Mouse (Mus musculus) forebrain, embryonic 14.5 days (tissue): Measurements from ENCODE around the gene Actr2. TPM values are rescaled to one million over a fixed set of nuclear protein-coding genes. Genes with fewer than 3 reads are reported as not detected.
A peak's percentile ranks its signal among the peaks of the same experiment; 100 is the strongest.
"Not testable (repeated sequence)": the region's sequence is repeated elsewhere in the genome, so short reads cannot be mapped to it uniquely, and the experiment has no call there.

Experiments
- ATAC-seq: fragments of 200-750 bp; cut with Nextera tagmentation; 2 replicates; pipeline ENCODE4 v1.8.0; 2017; ENCODE audit warnings: mild to moderate bottlenecking, moderate library complexity
- DNase-seq: peaks from one replicate; pipeline ENCODE4 v3.0.0-alpha.2; 2015; ENCODE audit warnings: low spot score
- H3K27ac ChIP-seq: fragments of 300-500 bp; sonication (generic); 2 replicates; pipeline ENCODE4 v1.5.1; 2014; ENCODE audit warnings: low read depth, mild to moderate bottlenecking, control low read depth, low read length, moderate library complexity
- H3K27me3 ChIP-seq: fragments of 300-500 bp; sonication (generic); replicated peaks from 2 replicates; pipeline ENCODE4 v1.6.1; 2014; ENCODE audit warnings: low read length, control low read depth, mixed read lengths; ENCODE audit not compliant: control insufficient read depth, insufficient read depth
- H3K36me3 ChIP-seq: fragments of 300-500 bp; sonication (generic); 2 replicates; pipeline ENCODE4 v1.6.1; 2014; ENCODE audit warnings: low read length, control low read depth; ENCODE audit not compliant: control insufficient read depth, insufficient read depth
- H3K4me1 ChIP-seq: fragments of 300-500 bp; sonication (generic); 2 replicates; pipeline ENCODE4 v1.6.1; 2014; ENCODE audit warnings: antibody characterized with exemption, low read length, control low read depth; ENCODE audit not compliant: control insufficient read depth, insufficient read depth
- H3K4me2 ChIP-seq: fragments of 300-500 bp; sonication (generic); 2 replicates; pipeline ENCODE4 v1.6.1; 2014; ENCODE audit warnings: mild to moderate bottlenecking, control low read depth, low read length
- H3K4me3 ChIP-seq: fragments of 300-500 bp; sonication (generic); 2 replicates; pipeline ENCODE4 v1.5.1; 2014; ENCODE audit warnings: low read depth, low read length, control low read depth
- H3K9ac ChIP-seq: fragments of 300-500 bp; sonication (generic); 2 replicates; pipeline ENCODE4 v1.6.1; 2014; ENCODE audit warnings: mild to moderate bottlenecking, low read length, control low read depth, moderate library complexity
- H3K9me3 ChIP-seq: fragments of 300-500 bp; sonication (generic); replicated peaks from 2 replicates; pipeline ENCODE4 v1.6.1; 2016; ENCODE audit warnings: low read length, control low read depth, mixed read lengths; ENCODE audit not compliant: control insufficient read depth
- WGBS: fragments of 180-500 bp; shearing (Covaris S2); extraction: QIAGEN DNeasy Blood & Tissue Kit; methylation state at CpG from one replicate; pipeline ENCODE4 v1.1.7; 2014; 5-methylcytosine and 5-hydroxymethylcytosine counted together
- polyA plus RNA-seq: library from polyadenylated mRNA; unstranded; fragments of >200 nt; fragmentation: Nextera tagmentation; extraction: Ambion mirVana; gene quantifications from 2 replicates; pipeline ENCODE4 v1.2.1, GENCODE M21; 2014

Gene Actr2
- polyA plus RNA-seq, 1 experiment from 2014 or later = 79.6 TPM

DNA sequence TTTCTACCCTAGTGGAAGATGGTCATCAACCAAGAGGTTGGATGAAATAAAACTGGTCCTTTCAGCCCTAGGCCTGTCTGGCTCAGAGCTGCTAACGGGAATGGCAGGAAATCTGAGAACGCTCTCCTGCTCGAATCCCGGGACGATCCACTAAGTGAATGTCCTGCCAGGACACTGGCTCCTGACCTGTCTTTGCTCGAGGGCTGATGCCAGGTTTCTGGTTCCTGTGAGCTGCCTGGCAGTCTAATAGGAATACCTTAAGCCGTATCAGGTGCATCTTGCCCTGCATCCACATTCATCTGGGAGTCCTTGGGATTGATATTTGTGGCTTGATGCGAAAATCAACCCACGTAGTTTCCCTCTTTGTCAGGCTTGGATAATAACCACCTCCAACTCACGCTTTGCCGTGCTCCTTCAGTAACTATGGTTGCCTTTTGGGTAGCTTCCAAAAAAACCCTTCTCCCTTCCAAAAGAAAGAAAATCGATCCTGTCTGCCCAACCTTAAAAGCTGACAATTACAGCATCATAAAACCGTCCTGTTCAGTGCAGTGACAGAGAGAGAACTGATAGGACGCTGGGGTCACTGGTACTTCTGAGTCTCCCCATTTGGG lies 78.3 kb downstream of the Actr2 start:
- no peak overlapping the region for H3K9ac ChIP-seq
- H3K4me2 ChIP-seq = no peak overlapping the region
- H3K36me3 ChIP-seq = no peaks in the 10 kb centered on the region
- ATAC-seq (no peak), DNase-seq (no peak)
- H3K4me1 ChIP-seq = no peaks in the 10 kb centered on the region
- no peaks in the 10 kb centered on the region for H3K9me3 ChIP-seq
- no peak overlapping the region for H3K27ac ChIP-seq
- H3K27me3 ChIP-seq = no peaks in the 10 kb centered on the region
- WGBS = 80% methylated on average over 14 of the region's 14 CpGs
- no peak overlapping the region for H3K4me3 ChIP-seq

DNA sequence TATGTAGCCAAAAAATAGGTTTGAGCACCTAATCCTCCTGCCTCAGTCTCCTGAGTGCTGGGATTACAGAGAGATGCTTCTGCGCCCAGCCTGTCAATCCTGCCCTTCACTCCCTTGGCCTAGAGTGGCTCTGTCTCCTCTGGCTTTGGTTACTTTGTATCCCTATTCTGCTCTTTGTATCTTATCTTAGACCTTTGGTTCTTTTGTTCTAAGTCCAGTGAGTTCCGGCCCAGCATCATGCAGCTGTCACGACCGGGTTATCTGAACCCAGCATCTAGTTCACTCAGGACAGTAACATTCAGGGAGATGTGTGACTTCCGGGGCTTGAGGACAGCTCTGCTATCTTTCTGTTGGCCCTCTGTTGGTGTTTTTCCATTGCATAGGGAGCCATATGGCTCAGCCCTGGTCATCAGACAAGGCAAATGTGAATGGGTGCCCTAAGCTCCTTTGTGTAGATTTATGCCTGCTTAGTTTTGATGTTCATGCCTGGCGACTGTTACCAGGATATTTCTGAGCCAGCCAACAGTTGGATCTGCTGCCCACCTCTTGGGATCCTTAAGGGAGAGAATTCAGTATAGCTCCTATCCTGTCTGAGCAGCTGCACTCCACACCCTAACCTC lies 79.1 kb downstream of the Actr2 start:
- no peak overlapping the region for H3K9ac ChIP-seq
- WGBS = 80% methylated on average over 6 of the region's 6 CpGs

DNA sequence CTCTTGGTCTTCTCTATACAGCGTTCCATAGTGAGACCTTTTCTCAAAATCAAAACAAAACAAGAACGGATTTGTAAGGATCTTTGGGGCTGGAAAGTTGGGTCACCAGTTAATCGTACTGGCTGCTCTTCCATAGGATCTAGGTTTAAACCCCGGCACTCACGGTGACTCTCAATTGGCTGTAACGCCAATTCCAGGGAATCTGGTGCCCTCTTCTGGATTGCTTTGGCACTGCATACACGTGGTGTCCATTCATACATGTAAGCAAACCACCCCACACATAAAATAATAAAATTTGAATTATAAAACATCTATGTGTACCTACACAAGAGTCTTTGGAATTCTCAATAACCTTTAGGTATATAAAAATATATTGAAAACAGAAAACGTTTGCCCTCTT lies 81.2 kb downstream of the Actr2 start:
- Histone ChIP-seq H3K36me3 (no peaks in the 10 kb centered on the region), H3K27ac (no peak overlapping the region), H3K4me3 (no peak overlapping the region), H3K4me1 (no peaks in the 10 kb centered on the region), H3K9me3 (no peaks in the 10 kb centered on the region), H3K27me3 (no peaks in the 10 kb centered on the region), H3K4me2 (no peak overlapping the region), H3K9ac (no peak overlapping the region)
- 46% methylated on average over 8 of the region's 8 CpGs for WGBS
- DNase-seq (peak; percentile 38), ATAC-seq (no peak)

More for the DNA sequence above, 79.1 kb downstream of the Actr2 start:
- no peak overlapping the region for H3K27ac ChIP-seq
- ATAC-seq = no peak
- no peak overlapping the region for H3K4me2 ChIP-seq
- no peak overlapping the region for H3K4me3 ChIP-seq
- DNase-seq = no peak
- H3K36me3 ChIP-seq = no peaks in the 10 kb centered on the region
- no peaks in the 10 kb centered on the region for H3K27me3 ChIP-seq
- H3K4me1 ChIP-seq = no peaks in the 10 kb centered on the region
- H3K9me3 ChIP-seq = no peaks in the 10 kb centered on the region

DNA sequence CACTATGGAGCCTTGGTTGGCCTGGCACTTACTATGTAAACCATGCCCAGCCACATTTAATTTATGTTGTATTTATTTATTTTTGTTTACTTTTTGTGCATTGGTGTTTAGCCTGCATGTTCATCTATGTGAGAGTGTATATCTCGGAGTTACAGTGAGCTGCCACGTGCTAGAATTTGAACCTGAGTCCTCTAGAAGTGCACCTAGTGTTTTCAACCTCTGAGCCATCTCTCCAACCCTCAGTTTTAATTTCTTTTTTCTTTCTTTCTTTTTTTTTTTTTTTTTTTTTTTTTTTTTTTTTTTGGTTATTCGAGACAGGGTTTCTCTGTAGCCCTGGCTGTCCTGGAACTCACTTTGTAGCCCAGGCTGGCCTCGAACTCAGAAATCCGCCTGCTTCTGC lies 81.7 kb downstream of the Actr2 start:
- not testable (repeated sequence) for H3K27ac ChIP-seq, H3K4me3 ChIP-seq, H3K9me3 ChIP-seq, DNase-seq, H3K27me3 ChIP-seq, ATAC-seq, H3K4me1 ChIP-seq, H3K4me2 ChIP-seq, H3K36me3 ChIP-seq, H3K9ac ChIP-seq
- 91% methylated on average over 5 of the region's 5 CpGs for WGBS

DNA sequence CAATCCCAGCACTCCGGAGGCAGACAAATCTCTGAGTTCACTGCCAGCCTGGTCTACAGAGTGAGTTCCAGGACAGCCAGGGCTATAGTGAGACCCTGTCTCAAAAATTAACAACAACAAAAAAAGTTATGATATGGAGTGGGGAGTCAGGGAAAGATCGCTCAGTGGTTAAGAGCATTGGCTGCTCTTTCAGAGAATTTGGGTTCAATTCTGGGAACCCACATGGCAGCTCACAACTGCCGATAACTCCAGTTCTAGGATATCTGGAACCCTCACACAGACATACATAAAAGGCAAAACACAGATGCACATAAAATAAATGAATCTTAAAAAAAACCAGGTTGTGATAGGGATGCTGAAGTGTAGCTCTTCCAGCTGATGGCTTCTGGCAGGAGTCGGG lies 83.7 kb downstream of the Actr2 start:
- no peak overlapping the region for H3K9ac ChIP-seq
- no peak for ATAC-seq
- H3K4me1 ChIP-seq = no peaks in the 10 kb centered on the region
- H3K9me3 ChIP-seq = no peaks in the 10 kb centered on the region
- no peak overlapping the region for H3K4me2 ChIP-seq
- H3K36me3 ChIP-seq = peaks cover 5% of the 10 kb centered on the region
- H3K27me3 ChIP-seq = no peaks in the 10 kb centered on the region
- H3K27ac ChIP-seq = no peak overlapping the region
- DNase-seq = no peak
- 94% methylated on average over 4 of the region's 4 CpGs for WGBS
- no peak overlapping the region for H3K4me3 ChIP-seq

DNA sequence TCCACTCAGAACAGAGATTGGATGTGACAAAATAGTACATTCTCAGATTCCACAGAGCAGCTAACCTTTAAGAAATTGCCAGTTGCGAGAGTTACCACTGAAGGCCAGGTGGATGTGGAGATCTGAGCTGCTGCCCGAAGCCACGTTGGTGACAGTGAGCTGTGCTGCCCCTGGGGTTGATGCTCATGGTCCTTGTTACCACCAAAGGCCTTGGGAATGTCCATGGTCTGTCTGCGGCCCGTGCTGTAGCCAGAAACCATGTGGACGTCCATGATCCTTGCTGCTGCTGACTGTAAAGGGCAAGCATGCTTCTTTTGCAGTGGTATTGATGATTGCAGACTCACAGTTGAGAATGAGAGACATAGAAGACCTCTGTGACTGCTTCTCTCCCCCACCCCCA lies 84.3 kb downstream of the Actr2 start:
- 87% methylated on average over 6 of the region's 6 CpGs for WGBS
- Histone ChIP-seq H3K27ac (no peak overlapping the region), H3K4me1 (no peaks in the 10 kb centered on the region), H3K4me2 (no peak overlapping the region), H3K4me3 (no peak overlapping the region), H3K27me3 (no peaks in the 10 kb centered on the region), H3K9me3 (no peaks in the 10 kb centered on the region), H3K36me3 (peaks cover 5% of the 10 kb centered on the region), H3K9ac (no peak overlapping the region)
- ATAC-seq (no peak), DNase-seq (no peak)

DNA sequence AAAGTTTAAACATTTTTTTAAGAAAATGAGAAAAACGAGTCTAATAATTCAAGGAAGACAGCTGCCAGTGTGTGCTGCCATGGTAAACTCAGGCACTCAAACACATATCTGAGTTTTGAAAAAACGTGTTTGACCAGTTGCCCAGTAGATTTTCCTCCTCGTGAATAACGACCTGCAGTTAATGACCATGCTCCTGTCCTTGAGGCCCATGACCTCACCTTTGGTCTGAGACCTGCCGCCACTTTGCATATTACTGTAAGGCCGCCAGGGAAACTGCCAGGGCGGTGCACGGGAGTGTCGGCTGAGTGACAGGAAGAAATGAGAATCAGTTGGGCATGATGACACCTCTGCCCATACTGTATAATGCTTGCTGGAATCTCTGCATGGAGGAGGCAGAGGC lies 85.0 kb downstream of the Actr2 start:
- H3K27ac ChIP-seq = no peak overlapping the region
- H3K4me2 ChIP-seq = no peak overlapping the region
- H3K9ac ChIP-seq = no peak overlapping the region
- no peak for DNase-seq
- no peak overlapping the region for H3K4me3 ChIP-seq
- no peaks in the 10 kb centered on the region for H3K9me3 ChIP-seq
- 77% methylated on average over 9 of the region's 9 CpGs for WGBS
- H3K36me3 ChIP-seq = peaks cover 5% of the 10 kb centered on the region
- ATAC-seq = no peak
- H3K27me3 ChIP-seq = no peaks in the 10 kb centered on the region
- H3K4me1 ChIP-seq = no peaks in the 10 kb centered on the region

DNA sequence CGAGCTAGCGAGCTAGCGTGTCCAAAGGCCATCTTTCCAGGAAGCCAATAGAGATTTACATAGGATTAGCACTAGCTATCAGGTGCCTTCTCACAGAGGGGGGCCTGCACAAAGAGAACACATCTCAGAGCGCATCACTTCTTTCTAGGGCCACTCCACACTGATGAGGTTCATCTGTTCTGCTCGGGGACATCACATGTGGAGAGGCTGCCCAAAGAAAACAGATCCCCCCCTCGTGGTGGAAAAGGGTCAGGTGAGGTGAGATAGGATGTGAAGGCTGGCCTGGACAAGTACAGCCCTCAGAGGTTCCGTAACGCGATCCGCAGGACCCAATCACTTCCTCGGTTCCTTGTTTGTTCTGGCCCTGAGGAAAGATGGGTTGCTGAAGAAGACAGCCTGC lies 86.8 kb downstream of the Actr2 start:
- Histone ChIP-seq H3K27ac (no peak overlapping the region), H3K4me1 (no peaks in the 10 kb centered on the region), H3K4me2 (no peak overlapping the region), H3K27me3 (no peaks in the 10 kb centered on the region), H3K4me3 (no peak overlapping the region), H3K9ac (no peak overlapping the region), H3K9me3 (peaks cover 6% of the 10 kb centered on the region), H3K36me3 (peaks cover 15% of the 10 kb centered on the region)
- no peak for ATAC-seq
- no peak for DNase-seq
- WGBS = 80% methylated on average over 11 of the region's 11 CpGs

DNA sequence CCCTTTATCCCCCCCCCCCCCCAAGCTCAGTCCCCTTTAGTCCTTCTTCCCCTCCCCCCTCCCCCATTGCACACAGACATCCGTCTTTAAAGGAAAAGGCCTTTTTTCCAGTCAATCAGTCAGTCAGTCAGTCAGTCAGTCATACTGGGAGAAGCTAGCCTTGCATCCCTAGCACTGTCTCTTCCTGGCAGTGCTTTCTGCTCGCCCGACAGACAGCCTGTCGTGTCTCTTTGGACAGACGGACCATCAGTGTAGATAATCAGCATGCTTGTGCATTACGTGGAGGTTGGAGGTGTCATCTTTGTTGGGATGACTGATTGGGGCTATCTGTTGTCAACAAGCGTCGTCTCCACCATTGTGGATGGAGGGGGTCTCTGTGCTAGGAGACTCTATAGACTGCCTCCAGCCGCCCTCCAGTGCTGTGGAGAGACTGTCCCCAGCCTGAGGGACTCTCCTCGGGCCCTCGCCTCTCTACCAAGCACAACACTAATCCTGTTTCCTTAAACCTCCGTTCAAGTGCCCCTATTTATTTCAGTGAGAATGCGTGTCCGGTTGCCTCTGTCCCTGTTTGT lies 89.7 kb downstream of the Actr2 start:
- no peaks in the 10 kb centered on the region for H3K4me1 ChIP-seq
- H3K27me3 ChIP-seq = no peaks in the 10 kb centered on the region
- peaks cover 44% of the 10 kb centered on the region for H3K36me3 ChIP-seq
- H3K27ac ChIP-seq = no peak overlapping the region
- WGBS = 91% methylated on average over 14 of the region's 14 CpGs
- DNase-seq = no peak
- no peak for ATAC-seq
- no peak overlapping the region for H3K4me2 ChIP-seq
- H3K9ac ChIP-seq = no peak overlapping the region
- peaks cover 26% of the 10 kb centered on the region for H3K9me3 ChIP-seq
- H3K4me3 ChIP-seq = no peak overlapping the region
